Mouse (Mus musculus) cerebellum, adult 11 months (tissue): ENCODE data around the gene D630036H23Rik.
"Not testable (repeated sequence)": the region's sequence is repeated elsewhere in the genome, so short reads cannot be mapped to it uniquely, and the experiment has no call there.

Experiments used
- DNase-seq: peaks from one replicate; pipeline ENCODE4 v3.0.0; 2022

Gene D630036H23Rik

DNA sequence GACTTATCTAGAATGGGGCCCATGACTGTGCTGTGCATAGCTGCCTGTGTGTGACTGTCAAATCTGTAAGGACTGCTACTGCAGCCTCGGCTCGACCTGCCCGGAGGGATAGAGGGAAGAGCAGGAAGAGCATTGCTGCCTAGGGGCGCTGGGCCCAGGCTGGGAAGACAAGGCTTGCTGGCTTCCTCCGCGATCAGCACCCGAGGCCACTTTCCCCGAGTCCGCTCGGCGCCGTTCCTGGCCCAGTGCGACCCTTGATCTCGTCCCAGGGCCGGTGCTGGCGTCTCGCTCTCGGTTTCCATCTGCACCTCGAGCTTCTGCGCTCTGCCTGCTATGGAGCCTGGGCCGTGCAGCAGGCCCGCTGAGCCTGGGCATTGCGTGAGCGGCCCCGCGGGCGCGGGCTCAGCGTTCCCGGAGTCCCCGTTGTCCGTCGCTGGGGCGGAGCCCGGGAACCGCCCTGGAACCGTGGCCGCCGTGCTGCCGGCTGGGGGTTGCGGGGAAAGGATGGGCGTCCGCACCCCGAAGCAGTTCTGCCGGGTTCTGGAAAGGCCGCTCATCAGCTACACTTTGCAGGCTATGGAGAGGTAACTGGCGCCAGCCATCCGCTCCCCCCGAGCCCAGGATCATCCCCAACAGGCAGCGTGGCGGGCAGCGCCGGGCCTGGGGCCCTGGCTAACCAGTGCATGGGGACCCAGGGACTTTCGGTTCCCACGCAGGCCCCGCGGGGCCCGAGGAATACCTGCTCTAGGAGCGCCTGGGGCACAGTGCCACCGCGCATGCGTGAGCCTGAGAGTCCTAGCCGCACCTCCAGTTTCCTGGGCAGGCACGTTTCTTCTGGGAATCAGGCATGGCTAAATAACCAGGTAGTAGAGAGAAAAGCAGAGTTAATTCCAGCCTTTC, at the start of gene D630036H23Rik, which contains the start of gene Ispd:
TSS of gene D630036H23Rik (minus strand) at position 741 of the 900 bp plus-strand sequence.
TSS of gene Ispd (plus strand) at position 10 of the 900 bp plus-strand sequence.
- peak; percentile 91 for DNase-seq

DNA sequence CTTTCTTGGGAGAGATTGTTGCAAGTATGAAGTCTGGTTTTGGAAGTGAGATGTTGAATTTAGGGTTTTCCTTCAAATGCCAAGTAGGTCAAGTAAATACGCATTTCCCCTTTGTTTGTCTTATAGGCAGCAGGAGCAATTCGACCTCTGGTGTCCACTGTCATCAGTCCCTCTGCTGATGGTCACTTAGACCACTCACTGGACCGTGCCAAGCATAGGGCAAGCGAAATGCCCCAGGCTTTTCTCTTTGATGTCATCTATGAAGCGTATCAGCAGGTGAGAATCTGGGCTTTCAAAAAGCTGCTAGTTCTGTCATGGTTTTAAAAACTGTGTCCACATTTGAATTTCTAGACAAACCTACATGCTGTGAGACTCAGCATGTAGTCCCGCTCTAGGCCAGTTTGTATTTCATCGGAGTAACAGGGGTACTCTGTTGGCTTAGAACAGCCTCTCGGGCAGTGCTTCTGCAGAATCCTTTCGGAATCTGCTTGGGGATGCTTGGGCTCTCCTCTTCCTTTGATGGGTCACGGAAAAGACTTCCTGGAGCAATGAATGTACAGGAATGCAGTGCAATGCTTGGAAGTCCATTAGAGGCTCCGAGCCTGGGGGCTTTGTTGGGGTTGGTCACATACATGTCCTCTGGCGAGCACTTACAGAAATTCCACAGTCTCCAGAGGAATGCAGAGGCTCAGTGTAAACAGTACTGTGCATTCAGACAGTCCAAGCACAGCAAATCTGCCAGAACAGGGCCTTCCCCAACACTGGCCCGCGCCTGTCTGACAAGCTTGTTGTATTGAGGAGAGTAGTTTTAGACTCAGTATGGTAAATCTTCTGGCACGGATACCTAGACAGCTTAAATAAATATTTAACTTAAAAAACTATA, 44.4 kb upstream of the D630036H23Rik start:
- no peak for DNase-seq

DNA sequence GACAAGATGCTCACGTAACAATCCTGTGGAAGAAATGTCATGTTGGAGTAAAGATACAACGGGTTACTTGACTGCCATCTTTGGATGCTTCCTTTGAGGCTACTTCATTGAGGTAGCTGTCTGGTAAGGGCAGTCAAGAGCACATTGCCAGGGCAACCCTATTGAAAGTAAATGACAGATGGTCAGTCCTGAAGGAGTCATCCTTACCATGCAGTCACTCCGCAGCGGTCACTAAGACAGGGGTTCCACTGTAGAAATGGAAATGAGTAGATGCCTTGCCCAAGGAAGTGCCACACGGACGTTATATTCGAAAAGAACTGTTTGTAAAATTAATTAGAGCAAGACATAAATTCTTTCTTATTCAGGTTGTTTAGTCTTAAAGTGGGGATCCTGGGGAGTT, 43.3 kb upstream of the D630036H23Rik start:
- no peak for DNase-seq

DNA sequence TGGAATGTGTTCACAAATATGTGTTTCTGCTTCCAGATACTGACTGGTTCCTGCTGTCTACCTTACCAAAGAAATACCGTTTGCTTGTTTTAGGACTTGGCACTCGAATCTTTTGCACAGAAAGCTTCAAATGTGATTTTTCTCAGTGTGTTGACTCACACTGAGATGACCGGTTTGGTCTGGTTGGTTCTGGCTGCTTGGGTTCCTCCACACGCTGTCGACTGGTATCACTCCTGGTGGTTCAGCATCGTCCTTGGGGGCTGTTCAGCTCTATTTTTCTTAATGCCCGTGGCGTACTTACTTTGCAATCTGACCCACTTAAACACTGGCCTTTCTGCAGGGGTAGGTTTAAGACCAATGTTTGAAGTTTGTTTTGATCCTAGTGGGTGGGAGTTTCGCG, 41.7 kb upstream of the D630036H23Rik start:
- DNase-seq: no peak

DNA sequence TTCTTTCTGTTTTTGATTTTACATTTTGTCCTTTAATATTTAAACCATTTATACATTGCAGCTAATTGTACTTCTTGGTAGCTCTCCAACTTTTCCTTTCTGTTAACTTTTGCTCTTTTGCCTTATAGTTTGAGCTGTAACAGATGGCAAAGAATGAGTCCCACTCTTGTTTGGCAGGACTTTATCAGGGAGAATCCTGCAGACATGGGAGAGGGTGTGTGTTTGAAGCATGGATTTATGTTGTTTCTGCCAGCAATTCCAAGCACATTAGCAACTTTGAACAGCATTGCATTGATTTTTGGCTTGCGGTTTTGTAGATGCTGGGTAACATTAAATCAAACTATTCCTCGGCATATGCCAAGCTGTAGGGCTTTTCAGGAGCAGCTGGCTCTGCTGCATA, 13.1 kb upstream of the D630036H23Rik start:
- no peak for DNase-seq

DNA sequence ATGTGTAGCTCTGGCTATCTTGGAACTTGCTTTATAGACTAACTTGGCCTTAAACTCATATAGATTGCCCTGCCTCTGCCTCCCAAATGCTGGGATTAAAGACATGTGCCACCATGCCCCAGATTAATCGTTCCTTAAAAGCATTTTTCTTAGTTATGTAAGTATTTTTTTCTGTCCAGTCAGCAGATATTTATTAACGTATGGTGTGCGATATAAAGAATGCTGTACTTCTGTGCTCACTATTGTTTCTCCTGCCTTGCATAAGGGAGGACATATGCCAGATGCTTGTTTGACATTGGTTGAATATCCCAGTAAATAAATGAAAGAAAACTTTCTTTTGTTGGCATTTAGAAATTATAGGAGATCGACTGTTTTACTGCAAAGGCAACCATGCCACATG, 5.0 kb upstream of the D630036H23Rik start:
- no peak for DNase-seq

DNA sequence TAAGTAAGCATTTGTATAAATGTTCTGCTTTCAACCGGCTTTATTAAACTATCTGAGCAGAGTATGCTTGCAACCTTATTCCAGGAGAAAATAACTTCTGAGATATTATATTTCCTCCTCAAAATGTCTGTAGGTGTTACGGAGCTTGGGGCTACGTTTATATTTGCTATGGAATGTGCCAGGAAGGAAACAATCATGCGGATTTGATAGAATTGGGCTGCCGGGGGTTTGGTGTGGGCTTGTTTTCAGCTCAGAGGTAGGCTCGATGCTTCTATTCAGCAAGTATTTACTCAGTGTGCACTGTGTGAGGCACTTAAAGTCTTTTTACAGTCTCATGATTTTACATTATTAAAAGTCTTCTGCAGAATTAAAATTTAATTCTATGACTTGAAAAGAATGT, 3.4 kb upstream of the D630036H23Rik start:
- no peak for DNase-seq

DNA sequence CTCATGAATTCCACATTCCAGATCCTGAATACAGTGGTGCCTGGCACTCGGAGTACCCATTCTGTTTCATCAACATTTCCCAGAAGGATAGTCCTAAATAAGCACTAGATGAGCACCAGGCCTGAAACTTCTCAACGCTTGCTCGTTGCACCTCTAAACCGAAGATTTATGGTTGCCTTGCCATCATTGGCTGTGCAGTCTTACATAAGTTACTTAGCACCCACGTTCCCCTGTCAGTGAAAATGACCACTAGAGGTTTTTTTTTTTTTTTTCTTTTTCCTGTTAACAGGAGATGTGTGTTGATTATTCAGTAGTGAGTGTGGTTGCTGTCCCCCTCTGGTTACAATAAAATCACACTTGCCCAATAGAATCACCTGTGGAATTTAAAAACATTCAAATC, 1.2 kb downstream of the D630036H23Rik start:
- DNase-seq: no peak

DNA sequence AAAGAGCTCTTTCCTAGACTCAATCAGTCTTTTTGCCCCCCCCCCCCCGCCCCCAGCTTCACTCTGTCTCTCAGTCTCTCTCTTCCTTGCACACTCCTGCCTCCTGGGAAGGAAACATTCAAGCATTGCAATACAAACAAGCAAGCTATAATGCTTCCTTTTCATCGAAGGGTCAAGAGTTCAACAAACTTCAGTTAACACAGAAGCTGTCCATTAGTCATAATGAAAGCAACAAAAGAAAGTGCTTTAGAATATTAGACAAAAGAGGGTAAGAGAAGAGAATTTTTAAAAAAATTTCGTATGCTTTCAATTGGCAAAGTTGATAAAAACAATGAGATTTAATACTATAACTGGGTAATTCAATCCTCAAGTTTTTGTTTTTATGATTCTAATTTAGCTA, 1.7 kb downstream of the D630036H23Rik start:
- DNase-seq: no peak

DNA sequence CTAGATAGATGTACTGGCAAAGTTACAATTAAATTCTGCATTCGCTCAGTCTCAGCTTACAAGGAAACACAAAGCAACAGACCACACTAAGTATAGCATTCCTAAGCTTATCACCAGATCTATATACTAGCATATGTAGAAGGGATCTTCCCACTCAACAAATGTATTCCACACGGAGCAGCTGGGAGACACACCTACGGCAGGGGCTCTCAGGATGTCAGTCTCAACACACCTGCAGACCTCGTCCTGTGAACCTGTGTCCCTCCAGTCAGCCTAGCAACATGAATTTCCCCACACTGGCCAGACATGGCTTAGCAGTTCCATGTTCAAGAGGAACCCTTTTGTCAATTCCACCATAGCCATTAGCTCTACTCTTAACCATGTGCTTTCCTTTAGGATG, 5.6 kb downstream of the D630036H23Rik start:
- not testable (repeated sequence) for DNase-seq

DNA sequence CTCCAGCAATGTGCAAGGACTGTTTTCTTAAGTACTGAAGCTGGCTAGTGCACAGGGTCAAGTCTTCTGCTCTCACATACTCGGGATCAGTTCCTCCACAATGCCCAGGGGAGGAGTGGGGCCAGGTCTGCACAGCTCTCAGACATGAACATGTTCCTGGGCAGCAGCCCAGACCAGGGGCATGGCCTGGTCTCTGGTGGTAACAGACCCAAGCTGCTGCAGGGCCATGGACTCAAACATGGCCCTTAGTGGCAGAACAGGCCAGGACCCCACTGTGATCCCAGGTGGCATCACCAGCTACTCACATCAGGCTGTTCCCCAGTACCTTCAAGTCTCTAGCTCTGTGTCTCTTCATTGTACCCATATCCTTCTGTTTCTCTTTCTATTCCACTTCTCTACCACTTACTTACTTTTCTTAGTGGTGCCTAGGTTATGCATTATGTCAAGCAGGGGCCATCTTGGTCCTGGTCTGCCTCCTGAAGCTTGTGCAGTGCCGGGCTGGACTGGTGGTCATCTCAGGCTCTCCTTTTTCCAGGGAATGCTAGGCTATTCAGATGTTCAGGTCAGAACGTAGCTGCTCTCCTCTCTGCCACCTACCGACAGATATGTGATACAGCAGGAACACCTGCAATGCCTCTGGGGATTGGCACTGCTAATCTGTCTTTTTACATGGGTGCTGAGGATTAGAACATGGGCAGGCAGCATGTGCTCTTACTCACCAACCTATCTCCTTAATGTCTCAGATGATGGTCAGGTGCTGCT, 8.6 kb downstream of the D630036H23Rik start:
- DNase-seq: no peak

DNA sequence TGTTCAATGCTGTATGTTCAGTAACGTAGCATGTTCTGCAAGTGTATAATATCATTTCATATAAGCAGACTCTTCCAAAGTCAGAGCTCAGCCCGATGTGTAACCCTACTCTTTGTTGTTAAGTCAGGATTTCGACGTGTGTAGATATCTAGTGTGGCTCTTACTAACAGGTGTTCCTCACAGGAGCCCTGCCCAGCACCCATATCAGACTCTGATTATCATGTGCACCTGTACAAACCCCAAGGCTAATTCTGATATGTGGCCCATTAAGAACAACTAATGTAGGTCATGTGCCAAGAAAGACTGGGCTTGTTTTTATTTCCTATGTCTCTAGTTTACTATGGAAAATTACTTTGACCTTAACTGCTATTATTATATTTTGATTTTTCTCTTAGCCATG, 18.0 kb downstream of the D630036H23Rik start:
- no peak for DNase-seq

DNA sequence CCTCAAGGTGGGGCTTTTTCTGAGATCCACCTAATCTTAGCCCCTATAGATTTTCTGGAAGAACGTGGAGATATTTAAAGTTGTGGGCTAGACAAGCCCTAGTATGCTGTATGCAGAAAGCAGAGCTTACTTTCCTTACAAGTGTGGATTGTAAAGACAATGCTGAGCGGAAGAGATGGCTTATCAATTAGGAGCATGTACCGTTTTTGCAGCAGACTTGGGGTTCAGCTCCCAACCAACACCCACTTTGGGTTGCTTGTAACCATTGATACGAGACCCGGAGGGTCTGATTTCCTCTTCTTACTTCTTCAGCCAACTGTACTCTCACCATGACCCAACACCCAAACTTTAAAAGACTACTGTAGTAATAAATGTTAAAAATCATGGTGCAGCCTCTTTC, 21.3 kb downstream of the D630036H23Rik start:
- DNase-seq: no peak

DNA sequence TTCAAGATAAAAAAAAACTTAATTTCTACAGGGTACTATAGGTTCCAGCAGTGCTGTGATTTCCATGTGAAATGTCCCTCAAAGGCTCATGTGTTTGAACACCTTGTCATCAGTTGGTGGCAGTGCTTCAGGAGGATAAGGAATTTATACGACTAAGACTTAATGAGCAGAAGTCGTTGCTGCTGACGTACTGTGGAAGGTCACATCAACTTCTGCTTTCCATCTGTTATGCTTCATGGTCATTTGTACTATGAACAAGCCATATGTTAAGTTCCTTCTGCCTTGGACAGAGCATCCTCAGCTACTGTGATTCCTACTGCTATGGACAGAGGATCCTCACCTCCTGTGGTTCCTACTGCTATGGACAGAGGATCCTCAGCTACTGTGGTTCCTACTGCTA, 21.9 kb downstream of the D630036H23Rik start:
- DNase-seq: no peak

DNA sequence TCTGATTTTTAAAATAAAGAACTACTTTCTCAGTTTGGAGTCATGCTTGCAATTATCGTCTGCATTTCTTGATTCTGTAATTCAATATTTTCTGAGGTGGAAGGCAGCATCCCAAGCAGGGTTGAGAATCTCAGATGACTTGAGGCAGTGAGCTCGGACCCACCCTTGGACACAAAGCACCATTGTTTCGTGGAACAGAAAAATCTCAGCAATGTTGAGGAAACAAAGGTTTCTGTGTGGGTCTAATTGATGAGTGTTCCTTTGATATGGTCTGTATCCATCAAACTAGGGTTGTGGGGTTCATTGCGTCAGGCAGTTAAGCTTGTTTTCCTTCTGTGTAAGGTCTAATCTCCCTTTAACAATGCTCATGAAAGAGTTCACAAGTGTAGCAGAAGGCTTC, 37.9 kb downstream of the D630036H23Rik start:
- DNase-seq: no peak

DNA sequence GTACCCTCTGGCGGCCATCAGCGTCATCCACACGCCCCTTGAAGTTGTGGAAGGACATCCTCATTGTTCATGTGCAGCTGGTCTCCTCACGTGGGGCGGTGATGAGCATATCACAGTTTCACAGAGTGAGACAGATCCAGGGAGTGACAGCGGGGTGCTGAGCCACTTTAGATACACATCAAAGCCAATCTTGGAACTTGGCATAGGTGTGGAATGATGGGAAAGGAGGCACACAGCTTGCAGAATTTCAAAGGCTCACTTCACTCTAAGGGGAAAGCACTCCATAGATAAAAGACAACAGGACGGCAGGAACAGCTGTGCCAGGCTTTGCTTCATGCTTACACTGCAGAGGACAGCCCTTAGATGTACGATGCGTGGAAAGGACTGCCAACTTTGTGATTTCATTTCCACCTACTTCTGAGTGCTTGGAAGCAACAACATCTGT, 48.1 kb downstream of the D630036H23Rik start:
- no peak for DNase-seq

DNA sequence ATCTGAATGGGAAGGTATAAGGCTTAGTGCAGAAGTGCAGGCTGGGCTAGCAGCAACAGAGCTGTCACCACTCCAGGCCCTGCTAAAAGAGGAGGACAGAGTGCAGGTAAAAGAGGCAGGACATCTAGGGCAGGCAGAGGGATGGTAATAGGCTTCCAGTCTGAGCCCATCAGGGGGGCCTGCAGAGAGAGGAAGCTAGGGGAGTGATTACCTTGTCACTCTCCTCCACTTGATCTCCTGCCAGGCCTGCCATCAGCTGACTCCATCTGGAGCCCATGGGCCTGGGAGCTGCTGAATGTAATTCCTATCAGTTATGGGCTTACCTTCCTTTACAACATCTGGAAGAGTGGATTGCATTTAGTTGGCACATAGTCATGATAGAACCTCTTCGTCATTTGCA, 49.3 kb downstream of the D630036H23Rik start:
- DNase-seq: no peak
